In the genomic region with DNA sequence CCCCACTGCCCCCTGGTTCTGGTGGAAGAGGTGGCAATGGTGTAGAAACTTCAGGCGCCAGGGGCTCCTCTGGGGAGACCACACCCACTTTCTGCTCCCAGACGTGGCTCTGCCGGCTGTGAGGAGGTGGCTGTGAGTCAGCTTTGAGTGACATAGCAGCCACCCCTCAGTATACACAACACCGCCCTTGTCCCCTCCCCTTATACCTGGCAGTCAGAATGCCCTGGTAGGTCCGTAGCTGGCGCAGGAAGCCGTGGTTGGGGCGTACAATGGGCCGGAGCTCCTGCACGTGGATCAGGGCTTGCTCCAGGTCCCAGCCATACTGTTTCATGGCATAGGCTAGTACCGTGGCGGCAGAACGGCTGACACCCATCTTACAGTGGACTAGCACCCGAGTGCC, we compare ENCODE assay signal across 22 mouse cellular contexts. TPM values are rescaled to one million over a fixed set of nuclear protein-coding genes. Genes with fewer than 3 reads are reported as not detected.
DNase-seq lines count a peak whose midpoint lies in the region; ATAC-seq lines count a peak whose summit lies in the region.
"Had no signal": no experiment of that assay in that cellular context is flagged by ENCODE, and none has a peak within 500 bp of the region (broad histone marks: within the 10 kb centered on the region; RNA-seq: fewer than 3 reads in every experiment).

No protein-coding gene starts in this region.

- H3K4me3 ChIP-seq in intestine, embryonic 14.5 days (ENCODE audit: low read depth, low read length): no peak overlapping the region
- no peak overlapping the region for H3K4me3 ChIP-seq in intestine, embryonic 16.5 days (ENCODE audit: low read length)
- no peak overlapping the region for H3K4me3 ChIP-seq in stomach, embryonic 16.5 days (replicated peaks; ENCODE audit: low read length)
- H3K4me3 ChIP-seq: embryonic facial prominence, embryonic 15.5 days; forebrain, embryonic 13.5 days; hindbrain, embryonic 10.5 days; intestine, embryonic 15.5 days; midbrain, embryonic 13.5 days; myocyte had no signal

- H3K27me3 ChIP-seq in intestine, embryonic 14.5 days (replicated peaks; ENCODE audit: control insufficient read depth, insufficient read depth, low read length): no peaks in the 10 kb centered on the region
- no peaks in the 10 kb centered on the region for H3K27me3 ChIP-seq in intestine, embryonic 16.5 days (replicated peaks; ENCODE audit: control insufficient read depth, insufficient read depth, low read length)
- H3K27me3 ChIP-seq in stomach, embryonic 16.5 days (ENCODE audit: control insufficient read depth, insufficient read depth, low read length): no peaks in the 10 kb centered on the region
- H3K27me3 ChIP-seq: intestine, embryonic 15.5 days had no signal

- DNase-seq in intestine, embryonic 14.5 days (ENCODE audit: low spot score): no peak
- DNase-seq in testis, postnatal 14 days (ENCODE audit: low spot score): peak; percentile 6
- no peak for DNase-seq in testis, postnatal 10 days (ENCODE audit: low spot score)
- peak; percentile 54 for DNase-seq in brain, adult 2 months (ENCODE audit: low read depth, low spot score)
- no peak for DNase-seq in kidney, adult 8-10 months
- DNase-seq: cerebellum, adult 11 months; kidney, postnatal 14 days; layer of hippocampus, adult 9-11 months; lung, postnatal 36 days; thymus, postnatal 25 days had no signal

- no peak overlapping the region for H3K4me2 ChIP-seq in intestine, embryonic 14.5 days (ENCODE audit: low read length)
- no peak overlapping the region for H3K4me2 ChIP-seq in intestine, embryonic 16.5 days (ENCODE audit: low read depth, low read length)
- H3K4me2 ChIP-seq in stomach, embryonic 16.5 days (ENCODE audit: low read depth, low read length): no peak overlapping the region
- H3K4me2 ChIP-seq: embryonic facial prominence, embryonic 15.5 days; forebrain, embryonic 13.5 days; intestine, embryonic 15.5 days; liver, embryonic 11.5 days; midbrain, embryonic 13.5 days had no signal

- H3K36me3 ChIP-seq in intestine, embryonic 14.5 days (ENCODE audit: control insufficient read depth, insufficient read depth, low read length): no peaks in the 10 kb centered on the region
- H3K36me3 ChIP-seq in intestine, embryonic 16.5 days (ENCODE audit: control insufficient read depth, insufficient read depth, low read length): no peaks in the 10 kb centered on the region
- no peaks in the 10 kb centered on the region for H3K36me3 ChIP-seq in stomach, embryonic 16.5 days (ENCODE audit: control insufficient read depth, insufficient read depth, low read length)
- H3K36me3 ChIP-seq: hindbrain, embryonic 10.5 days; midbrain, embryonic 13.5 days had no signal

- no peaks in the 10 kb centered on the region for H3K4me1 ChIP-seq in intestine, embryonic 14.5 days (replicated peaks; ENCODE audit: control insufficient read depth, insufficient read depth, low read length)
- H3K4me1 ChIP-seq in intestine, embryonic 16.5 days (ENCODE audit: control insufficient read depth, insufficient read depth, low read length): peaks cover 10% of the 10 kb centered on the region
- peaks cover 14% of the 10 kb centered on the region; the same call in 1 of the 2 replicates for H3K4me1 ChIP-seq in stomach, embryonic 16.5 days (ENCODE audit: control insufficient read depth, insufficient read depth, low read length)

- H3K27ac ChIP-seq in intestine, embryonic 14.5 days (ENCODE audit: low read depth): no peak overlapping the region
- no peak overlapping the region for H3K27ac ChIP-seq in intestine, embryonic 16.5 days (ENCODE audit: low read length)
- no peak overlapping the region for H3K27ac ChIP-seq in stomach, embryonic 16.5 days (ENCODE audit: low read length)
- H3K27ac ChIP-seq: embryonic facial prominence, embryonic 15.5 days; forebrain, embryonic 13.5 days; hindbrain, embryonic 10.5 days; intestine, embryonic 15.5 days; midbrain, embryonic 13.5 days had no signal

- H3K9ac ChIP-seq in intestine, embryonic 14.5 days (ENCODE audit: low read length): no peak overlapping the region
- H3K9ac ChIP-seq in intestine, embryonic 16.5 days (ENCODE audit: low read depth, low read length): no peak overlapping the region
- no peak overlapping the region for H3K9ac ChIP-seq in stomach, embryonic 16.5 days (ENCODE audit: low read length)
- H3K9ac ChIP-seq: embryonic facial prominence, embryonic 15.5 days; forebrain, embryonic 13.5 days; intestine, embryonic 15.5 days; midbrain, embryonic 13.5 days had no signal

- H3K9me3 ChIP-seq in intestine, embryonic 14.5 days (ENCODE audit: control insufficient read depth, low read length): no peaks in the 10 kb centered on the region
- no peaks in the 10 kb centered on the region for H3K9me3 ChIP-seq in intestine, embryonic 16.5 days (ENCODE audit: control insufficient read depth, low read length)
- no peaks in the 10 kb centered on the region for H3K9me3 ChIP-seq in stomach, embryonic 16.5 days (replicated peaks; ENCODE audit: control insufficient read depth, low read length)
- H3K9me3 ChIP-seq: embryonic facial prominence, embryonic 15.5 days; forebrain, embryonic 13.5 days; hindbrain, embryonic 10.5 days; intestine, embryonic 15.5 days; midbrain, embryonic 13.5 days had no signal

- peak; percentile 25; the same call in 1 of the 2 replicates for ATAC-seq in intestine, embryonic 14.5 days (replicated peaks; ENCODE audit: low FRiP score, low TSS enrichment, low read depth)
- no peak for ATAC-seq in intestine, embryonic 16.5 days
- ATAC-seq in stomach, embryonic 16.5 days (ENCODE audit: insufficient read depth, low FRiP score): peak; percentile 88
- ATAC-seq: activated CD4-positive, CD25-positive, alpha-beta regulatory T cell, adult 4 months; forebrain, embryonic 13.5 days; intestine, embryonic 15.5 days; midbrain, embryonic 13.5 days had no signal

- 62% methylated on average over 14 of the region's 14 CpGs for WGBS in intestine, embryonic 14.5 days
- 58% methylated on average over 14 of the region's 14 CpGs for WGBS in intestine, embryonic 16.5 days
- 51% methylated on average over 14 of the region's 14 CpGs for WGBS in stomach, embryonic 16.5 days

RNA-seq across cellular contexts. Expression of gene Ssh3, which starts 5.3 kb away (rescaled TPM):
- polyA plus RNA-seq in intestine, embryonic 14.5 days (2014; fragmentation: Nextera tagmentation; extraction: Ambion mirVana): 21.7 and 25.4 TPM in 2 replicates
- 31.8 and 33.6 TPM in 2 replicates for polyA plus RNA-seq in intestine, embryonic 16.5 days (2015; fragmentation: Nextera tagmentation; extraction: Ambion mirVana)
- polyA plus RNA-seq in stomach, embryonic 16.5 days (2015; fragmentation: Nextera tagmentation; extraction: Ambion mirVana): 44.5 and 53.2 TPM in 2 replicates

RNA-seq across cellular contexts. Expression of gene Ankrd13d, which starts 19.2 kb away (rescaled TPM):
- polyA plus RNA-seq in intestine, embryonic 14.5 days (2014; fragmentation: Nextera tagmentation; extraction: Ambion mirVana): 6.4 and 7.8 TPM in 2 replicates
- polyA plus RNA-seq in intestine, embryonic 16.5 days (2015; fragmentation: Nextera tagmentation; extraction: Ambion mirVana): 4.1 and 4.6 TPM in 2 replicates
- polyA plus RNA-seq in stomach, embryonic 16.5 days (2015; fragmentation: Nextera tagmentation; extraction: Ambion mirVana): 10.9 and 11.9 TPM in 2 replicates

RNA-seq across cellular contexts. Expression of gene Pold4, which starts 32.0 kb away (rescaled TPM):
- polyA plus RNA-seq in intestine, embryonic 14.5 days (2014; fragmentation: Nextera tagmentation; extraction: Ambion mirVana): 30.8 and 30.9 TPM in 2 replicates
- 46.7 and 52.9 TPM in 2 replicates for polyA plus RNA-seq in intestine, embryonic 16.5 days (2015; fragmentation: Nextera tagmentation; extraction: Ambion mirVana)
- polyA plus RNA-seq in stomach, embryonic 16.5 days (2015; fragmentation: Nextera tagmentation; extraction: Ambion mirVana): 36.3 and 38.0 TPM in 2 replicates

RNA-seq across cellular contexts. Expression of gene Grk2, which starts 42.3 kb away (rescaled TPM):
- 19.2 and 21.9 TPM in 2 replicates for polyA plus RNA-seq in intestine, embryonic 14.5 days (2014; fragmentation: Nextera tagmentation; extraction: Ambion mirVana)
- 15.3 and 15.4 TPM in 2 replicates for polyA plus RNA-seq in intestine, embryonic 16.5 days (2015; fragmentation: Nextera tagmentation; extraction: Ambion mirVana)
- polyA plus RNA-seq in stomach, embryonic 16.5 days (2015; fragmentation: Nextera tagmentation; extraction: Ambion mirVana): 18.0 and 20.0 TPM in 2 replicates

RNA-seq across cellular contexts. Expression of gene AC109138.7, which starts 49.5 kb away (rescaled TPM):
- polyA plus RNA-seq in intestine, embryonic 14.5 days (2014; fragmentation: Nextera tagmentation; extraction: Ambion mirVana): not detected in 2 replicates
- polyA plus RNA-seq in intestine, embryonic 16.5 days (2015; fragmentation: Nextera tagmentation; extraction: Ambion mirVana): not detected in 2 replicates
- not detected in 2 replicates for polyA plus RNA-seq in stomach, embryonic 16.5 days (2015; fragmentation: Nextera tagmentation; extraction: Ambion mirVana)
- polyA plus RNA-seq: activated CD4-positive, CD25-positive, alpha-beta regulatory T cell, adult 4 months; embryonic facial prominence, embryonic 15.5 days; forebrain, embryonic 13.5 days; gonadal fat pad, adult 2 months; heart, embryonic 14.5 days; hindbrain, embryonic 10.5 days; intestine, embryonic 15.5 days; liver, embryonic 11.5 days; midbrain, embryonic 13.5 days; myocyte had no signal

Comparison
In these comparisons a context has a peak if more than half of its experiments do, and no peak if none do; other contexts are left out.
1. DNase-seq: peak in testis, postnatal 14 days (single experiment) and brain, adult 2 months (single experiment); none in intestine, embryonic 14.5 days (single experiment), testis, postnatal 10 days (single experiment) and kidney, adult 8-10 months (0 of 2).